7 mouse cellular contexts compared by ENCODE assay signal in the genomic region with DNA sequence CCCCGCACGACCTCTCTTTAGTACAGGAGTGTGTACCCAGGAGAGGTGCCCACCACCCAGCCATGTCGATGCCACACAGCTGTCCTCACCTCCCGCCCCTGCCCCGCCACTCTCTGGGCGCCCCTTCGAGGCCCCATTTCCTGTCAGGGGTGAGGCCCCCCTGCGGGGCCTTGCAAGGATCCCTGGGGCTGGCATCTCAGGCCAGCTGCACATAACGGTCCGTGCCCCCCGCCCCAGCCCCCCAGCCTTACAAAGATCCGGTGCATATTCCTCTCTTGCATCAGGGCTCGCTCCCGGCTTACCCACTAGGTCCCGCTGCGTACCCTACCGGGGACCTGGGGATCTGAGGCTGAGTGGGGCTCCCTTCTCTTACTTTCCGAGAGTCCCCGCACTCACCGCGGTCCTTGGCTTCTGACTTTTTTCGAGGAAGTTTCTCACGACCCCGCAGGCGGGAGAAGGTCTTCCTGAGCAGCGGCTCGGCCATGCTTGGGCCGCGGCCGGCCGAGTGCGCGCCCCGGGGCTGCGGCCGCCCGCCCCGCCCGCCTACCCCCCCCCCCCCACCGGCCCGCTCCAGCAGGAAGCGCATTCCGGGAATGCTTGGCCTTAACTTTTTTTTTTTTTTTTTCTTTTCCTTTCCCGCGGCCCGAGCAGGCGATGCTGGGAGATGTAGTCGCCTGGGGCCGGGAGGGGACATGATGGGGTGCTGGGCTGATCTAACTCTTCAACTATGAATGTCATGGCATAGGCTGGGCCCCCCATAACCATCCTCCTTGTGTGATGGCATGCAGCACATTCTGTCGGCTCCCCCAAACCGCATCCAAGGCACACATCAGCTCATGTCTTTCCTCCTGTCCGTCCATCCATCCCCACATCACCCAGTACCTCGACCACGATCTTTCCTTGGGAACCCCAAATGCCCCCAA. TPM values are rescaled to one million over a fixed set of nuclear protein-coding genes. Genes with fewer than 3 reads are reported as not detected.
DNase-seq lines count a peak whose midpoint lies in the region; ATAC-seq lines count a peak whose summit lies in the region.

A gene (minus strand): TSS at position 559 of the 923 bp plus-strand sequence.

- ATAC-seq in common myeloid progenitor, adult 5-6 weeks (replicated peaks; ENCODE audit: low read depth, poor library complexity, severe bottlenecking): peak; percentile 57
- peak; percentile 60 for ATAC-seq in granulocyte monocyte progenitor cell, adult 5-6 weeks (replicated peaks; ENCODE audit: poor library complexity, severe bottlenecking)
- peak; percentile 73 for ATAC-seq in intestine, embryonic 15.5 days
- peak; percentile 35; the same call in 1 of the 2 replicates for ATAC-seq in liver, embryonic 16.5 days (ENCODE audit: low read depth)
- ATAC-seq in neural tube, embryonic 14.5 days (ENCODE audit: low read depth): peak; percentile 70

- WGBS in intestine, embryonic 15.5 days: 4% methylated on average over 49 of the region's 54 CpGs
- WGBS in liver, embryonic 16.5 days (ENCODE audit: insufficient replicate concordance): 4% methylated on average over 47 of the region's 54 CpGs
- 6% methylated on average over 31 of the region's 54 CpGs for WGBS in neural tube, embryonic 14.5 days

- peak within 1 kb of the TSS; percentile 74 for H3K4me2 ChIP-seq in intestine, embryonic 15.5 days (replicated peaks)
- peak within 1 kb of the TSS; percentile 51 for H3K4me2 ChIP-seq in liver, embryonic 16.5 days (ENCODE audit: low read depth, low read length)
- peak within 1 kb of the TSS; percentile 56 for H3K4me2 ChIP-seq in neural tube, embryonic 14.5 days (ENCODE audit: low read depth, low read length)

- H3K9me3 ChIP-seq in intestine, embryonic 15.5 days: no peaks in the 10 kb centered on the region
- no peaks in the 10 kb centered on the region for H3K9me3 ChIP-seq in liver, embryonic 16.5 days (replicated peaks; ENCODE audit: control insufficient read depth, low read length)
- H3K9me3 ChIP-seq in neural tube, embryonic 14.5 days (ENCODE audit: control insufficient read depth, low read length): no peaks in the 10 kb centered on the region

- peaks cover 16% of the 10 kb centered on the region for H3K36me3 ChIP-seq in intestine, embryonic 15.5 days
- no peaks in the 10 kb centered on the region for H3K36me3 ChIP-seq in liver, embryonic 16.5 days (ENCODE audit: control insufficient read depth, insufficient read depth)
- H3K36me3 ChIP-seq in neural tube, embryonic 14.5 days (ENCODE audit: control insufficient read depth, insufficient read depth, low read length): no peaks in the 10 kb centered on the region

- H3K4me3 ChIP-seq in intestine, embryonic 15.5 days (replicated peaks): peak within 1 kb of the TSS; percentile 61
- peak within 1 kb of the TSS; percentile 52 for H3K4me3 ChIP-seq in liver, embryonic 16.5 days (ENCODE audit: low read depth, low read length)
- peak within 1 kb of the TSS; percentile 41 for H3K4me3 ChIP-seq in neural tube, embryonic 14.5 days (ENCODE audit: low read depth, low read length)

- peak within 1 kb of the TSS; percentile 83 for H3K27ac ChIP-seq in intestine, embryonic 15.5 days
- H3K27ac ChIP-seq in liver, embryonic 16.5 days (ENCODE audit: low read length): peak within 1 kb of the TSS; percentile 53
- H3K27ac ChIP-seq in neural tube, embryonic 14.5 days (ENCODE audit: low read depth, low read length): peak within 1 kb of the TSS; percentile 22; the same call in 1 of the 2 replicates

- no peaks in the 10 kb centered on the region for H3K4me1 ChIP-seq in intestine, embryonic 15.5 days (replicated peaks)
- no peaks in the 10 kb centered on the region for H3K4me1 ChIP-seq in liver, embryonic 16.5 days (ENCODE audit: control insufficient read depth, low read depth, low read length)
- H3K4me1 ChIP-seq in neural tube, embryonic 14.5 days (ENCODE audit: control insufficient read depth, insufficient read depth, low read length): 0 out of 2 replicates have a peak, but pooled peaks cover 4% of the 10 kb centered on the region

- DNase-seq in T-cell, adult 2 months (ENCODE audit: low spot score): peak; percentile 38
- DNase-seq in layer of hippocampus, adult 9-10 months (ENCODE audit: low spot score): no peak

- no peaks in the 10 kb centered on the region for H3K27me3 ChIP-seq in intestine, embryonic 15.5 days (replicated peaks)
- peaks cover 31% of the 10 kb centered on the region for H3K27me3 ChIP-seq in liver, embryonic 16.5 days (ENCODE audit: control insufficient read depth, insufficient read depth, low read depth, low read length)
- no peaks in the 10 kb centered on the region for H3K27me3 ChIP-seq in neural tube, embryonic 14.5 days (ENCODE audit: control insufficient read depth, insufficient read depth, low read length)

- peak within 1 kb of the TSS; percentile 74 for H3K9ac ChIP-seq in intestine, embryonic 15.5 days
- peak within 1 kb of the TSS; percentile 31; the same call in 1 of the 2 replicates for H3K9ac ChIP-seq in liver, embryonic 16.5 days (ENCODE audit: low read depth, low read length)
- H3K9ac ChIP-seq in neural tube, embryonic 14.5 days (replicated peaks; ENCODE audit: low read depth, low read length): peak within 1 kb of the TSS; percentile 35

RNA-seq across cellular contexts. Expression of the gene that starts here (rescaled TPM):
- 1.9 and 2.2 TPM in 2 replicates for total RNA-seq in common myeloid progenitor, adult 5-6 weeks (2017)
- 0.21 and 2.4 TPM in 2 replicates for total RNA-seq in granulocyte monocyte progenitor cell, adult 5-6 weeks (2014; fragmentation: Nextera tagmentation)
- total RNA-seq in granulocyte monocyte progenitor cell, adult 5-6 weeks (2017): 0.43 and 0.67 TPM in 2 replicates
- 12.7 and 13.9 TPM in 2 replicates for polyA plus RNA-seq in intestine, embryonic 15.5 days (2015; fragmentation: Nextera tagmentation; extraction: Ambion mirVana)
- 1.0 and 1.5 TPM in 2 replicates for polyA plus RNA-seq in liver, embryonic 16.5 days (2015; fragmentation: Nextera tagmentation; extraction: Ambion mirVana)
- polyA plus RNA-seq in neural tube, embryonic 14.5 days (2014; fragmentation: Nextera tagmentation; extraction: Ambion mirVana): 2.3 and 4.3 TPM in 2 replicates

Comparison
In these comparisons a context has a peak if more than half of its experiments do, and no peak if none do; other contexts are left out.
1. H3K27ac ChIP-seq: peak in every context shown above with its lines; median percentile 83 in intestine, embryonic 15.5 days; 53 in liver, embryonic 16.5 days; 22 in neural tube, embryonic 14.5 days.